Mouse (Mus musculus) myocyte (in vitro differentiated cells): ENCODE results near the gene Sh2d6.

Experiments
- CEBPB ChIP-seq: IDR thresholded peaks from 2 replicates; pipeline ENCODE4 v1.6.1; 2011; ENCODE audit warnings: mild to moderate bottlenecking, moderate library complexity; ENCODE audit not compliant: poor library complexity, insufficient read depth, severe bottlenecking
- E2F4 ChIP-seq: IDR thresholded peaks from one replicate; pipeline ENCODE4 v1.6.1; 2011; ENCODE audit warnings: mild to moderate bottlenecking, control low read depth, moderate library complexity; ENCODE audit not compliant: insufficient read depth
- MAX ChIP-seq: IDR thresholded peaks from one replicate; pipeline ENCODE4 v1.6.1; 2011; ENCODE audit warnings: low read depth, mild to moderate bottlenecking, control low read depth
- MYOD1 ChIP-seq, 3 experiments: IDR thresholded peaks; one replicate each; pipeline ENCODE4 v1.6.1; 2011; ENCODE audit warnings: control low read depth in 2 of 3, low read depth in 2 of 3, mild to moderate bottlenecking in 2 of 3, moderate library complexity in 1 of 3; ENCODE audit not compliant: insufficient read length in 2 of 3, control insufficient read depth in 1 of 3
- POLR2A ChIP-seq: IDR thresholded peaks from one replicate; pipeline ENCODE4 v1.6.1; 2011; ENCODE audit warnings: low read depth, mild to moderate bottlenecking, control low read depth, moderate library complexity; ENCODE audit not compliant: insufficient read length
- REST ChIP-seq: IDR thresholded peaks from one replicate; pipeline ENCODE4 v1.6.1; 2011; ENCODE audit warnings: mild to moderate bottlenecking, control low read depth, moderate library complexity; ENCODE audit not compliant: insufficient read depth, insufficient read length
- TCF12 ChIP-seq: IDR thresholded peaks from one replicate; pipeline ENCODE4 v1.6.1; 2011; ENCODE audit warnings: mild to moderate bottlenecking, control low read depth; ENCODE audit not compliant: poor library complexity, insufficient read depth, severe bottlenecking

DNA sequence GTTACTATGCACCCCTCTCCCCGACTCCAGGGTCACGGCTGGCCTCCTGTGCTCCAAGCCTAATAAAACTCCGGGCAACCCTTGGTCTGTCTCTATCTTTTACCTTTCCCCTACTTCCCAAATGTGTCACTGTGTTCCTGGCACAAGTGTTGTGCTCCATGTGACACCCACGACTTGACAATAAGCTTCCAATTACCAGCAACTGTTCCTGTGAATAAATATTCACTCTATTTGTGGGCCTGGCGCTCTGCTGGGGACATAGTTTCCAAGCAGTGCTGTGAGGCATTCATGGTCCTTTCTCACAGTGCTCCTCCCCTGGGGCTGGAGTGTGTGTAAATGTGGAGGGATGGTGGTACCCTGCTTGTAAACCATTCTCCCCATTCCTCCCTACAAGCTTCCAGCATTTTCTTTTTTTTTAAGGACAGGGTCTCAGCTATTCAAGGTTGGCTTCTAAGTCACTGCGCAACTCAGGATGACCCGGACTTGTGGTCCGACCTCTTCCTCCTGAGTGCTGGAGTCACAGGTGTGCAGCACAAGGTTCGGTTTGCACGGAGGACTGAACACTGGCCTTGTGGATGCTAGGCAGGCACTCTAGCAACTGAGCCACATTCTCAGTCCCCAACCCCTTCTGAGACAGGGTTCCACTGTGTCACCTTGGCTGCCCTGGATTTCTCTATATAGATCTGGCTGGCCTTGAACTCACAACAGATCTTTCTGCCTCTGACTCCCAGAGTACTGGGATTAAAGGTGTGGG, 49.3 kb upstream of the Sh2d6 start:
- no peak for TF ChIP-seq CEBPB
- no peak for TF ChIP-seq POLR2A
- TF ChIP-seq E2F4 = no peak
- no peak for TF ChIP-seq MAX
- no peak for TF ChIP-seq MYOD1 (IDR thresholded peaks at IDR 0.05; ENCODE audit: control insufficient read depth in 1 of 3, insufficient read length in 2 of 3, low read depth in 2 of 3)
- no peak for TF ChIP-seq TCF12
- TF ChIP-seq REST = no peak
